Mouse (Mus musculus): ENCODE results near the gene Olfr1042. TPM values are rescaled to one million over a fixed set of nuclear protein-coding genes. Genes with fewer than 3 reads are reported as not detected.
"Not testable (repeated sequence)": the region's sequence is repeated elsewhere in the genome, so short reads cannot be mapped to it uniquely, and the experiment has no call there.

Olfr1042 gene
- total RNA-seq (2021): not detected
- long read RNA-seq, experiment 1: 0 reads
- long read RNA-seq, experiment 2: 0 reads

DNA sequence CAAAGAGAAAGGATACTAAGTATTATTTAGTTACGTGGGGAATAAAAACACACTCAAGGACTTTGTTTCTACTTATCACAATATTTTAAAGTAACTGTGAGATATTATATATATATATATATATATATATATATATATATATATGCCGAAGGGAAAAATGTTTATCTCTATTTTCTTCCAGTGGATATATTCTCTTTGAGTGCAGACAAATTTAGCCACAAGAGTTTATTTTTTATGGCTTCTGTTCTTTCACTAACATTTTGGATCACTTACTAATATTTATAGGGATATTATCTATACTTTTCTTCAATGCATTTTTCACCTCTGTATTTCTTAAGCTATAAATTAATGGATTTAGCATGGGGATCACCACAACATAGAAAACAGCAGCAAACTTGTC is at the start of gene Olfr1042:
Olfr1042 (minus strand) TSS at position 101 of the 400 bp plus-strand sequence.
- DNase-seq (ENCODE audit: low spot score in 2 of 2): no peak

DNA sequence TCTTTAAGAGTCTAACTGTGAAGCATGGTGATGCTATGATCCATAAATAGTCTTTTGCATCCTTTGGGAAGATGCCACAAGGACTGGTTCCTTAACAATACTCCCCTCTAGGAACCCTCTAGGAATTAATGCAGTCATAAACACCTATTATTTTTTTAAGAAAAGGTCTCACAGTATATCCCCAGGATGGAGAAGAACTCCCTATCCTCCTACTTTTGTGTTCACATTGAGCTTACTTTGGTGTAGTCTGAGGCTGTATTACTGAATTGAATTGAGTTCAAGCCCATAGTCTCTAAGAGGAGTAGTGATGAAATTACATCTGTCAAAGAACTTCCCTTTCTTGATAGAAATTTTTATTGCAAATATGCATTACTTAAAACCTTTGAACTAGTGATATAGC is 41.3 kb upstream of the Olfr1042 start, which contains the start of gene Olfr1045:
Olfr1045 (minus strand) TSS at position 101 of the 400 bp plus-strand sequence.
- no peak for DNase-seq (ENCODE audit: low spot score in 2 of 2)

DNA sequence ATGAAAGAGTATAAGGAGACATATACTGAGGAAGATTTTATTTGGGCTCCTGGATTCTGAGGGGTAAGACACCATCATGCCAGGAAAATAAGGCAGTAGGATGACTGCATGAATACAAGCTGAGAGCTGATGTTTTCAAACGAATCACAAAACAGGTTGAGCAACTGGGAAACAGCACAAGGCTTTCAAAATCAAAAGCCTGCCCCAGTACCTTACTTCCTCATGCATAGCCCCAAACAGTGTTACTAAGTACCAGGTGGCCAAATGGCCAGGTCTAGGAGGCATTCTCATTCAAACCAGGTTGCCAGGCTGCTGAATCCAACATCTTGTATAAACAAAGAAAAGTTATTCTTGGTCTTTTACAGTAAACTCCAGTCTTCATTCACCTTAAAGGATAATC is 34.2 kb upstream of the Olfr1042 start:
- DNase-seq (ENCODE audit: low spot score in 2 of 2): no peak

DNA sequence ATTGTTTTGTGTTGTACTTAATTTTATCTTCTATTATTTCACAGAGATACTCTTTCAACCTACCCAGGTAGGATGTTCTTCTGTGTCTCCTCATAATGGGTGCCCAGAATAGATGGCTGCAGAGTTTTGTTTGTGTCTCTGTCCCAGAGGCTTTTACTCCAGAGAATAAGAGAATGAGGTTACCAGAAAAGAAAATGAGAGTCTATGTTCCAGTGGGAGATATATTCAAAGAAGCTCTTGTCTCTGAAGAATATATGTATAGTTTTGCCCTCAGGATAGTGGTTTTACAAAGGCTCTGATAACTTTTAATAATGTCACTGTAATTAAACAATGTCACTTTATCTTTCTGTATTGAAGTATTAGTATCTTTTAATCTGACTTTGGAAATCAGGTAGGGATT is 23.9 kb upstream of the Olfr1042 start, which contains the start of gene Olfr52:
Olfr52 (minus strand) TSS at position 101 of the 400 bp plus-strand sequence.
- DNase-seq (ENCODE audit: low spot score in 2 of 2): no peak

DNA sequence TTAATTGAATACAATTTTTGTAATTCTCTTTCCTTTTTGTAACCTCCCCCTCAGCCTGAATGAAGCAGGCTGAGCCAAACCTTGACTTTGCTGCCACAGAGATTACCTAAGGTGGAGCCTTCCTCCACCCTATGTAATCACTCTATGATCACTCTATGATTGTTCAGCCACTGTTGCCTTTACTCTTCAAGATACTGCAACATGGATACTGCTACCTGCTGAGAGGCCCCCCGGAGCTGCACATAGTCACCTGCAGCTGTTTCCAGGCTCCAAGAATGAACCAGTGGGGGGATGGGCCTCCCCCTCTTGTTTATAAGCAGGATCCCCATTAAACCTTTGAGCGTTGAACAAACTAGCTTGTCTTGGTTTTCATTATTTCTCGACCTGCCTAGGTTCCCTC is 18.3 kb upstream of the Olfr1042 start:
- DNase-seq (ENCODE audit: low spot score in 2 of 2): no peak

DNA sequence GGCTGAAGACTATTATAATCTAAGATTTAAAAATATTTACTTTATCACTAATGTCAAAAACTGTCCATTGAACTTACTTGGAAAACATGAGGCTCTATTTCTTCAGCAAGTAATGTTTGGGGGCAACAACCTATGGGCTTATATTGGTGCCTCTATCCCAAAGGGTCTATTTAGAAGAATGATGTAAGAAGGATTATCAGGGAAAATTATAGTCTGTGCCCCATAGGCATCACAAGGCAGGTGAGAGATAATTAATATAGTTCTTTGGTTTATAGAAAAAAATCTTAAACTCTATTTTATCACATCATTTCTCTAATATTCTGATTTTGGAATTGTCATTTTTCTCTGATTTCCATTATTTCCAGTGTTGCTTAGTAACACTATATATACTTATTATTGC is 16.1 kb upstream of the Olfr1042 start, which contains the start of gene Olfr1044:
Olfr1044 (minus strand) TSS at position 101 of the 400 bp plus-strand sequence.
- no peak for DNase-seq (ENCODE audit: low spot score in 2 of 2)

DNA sequence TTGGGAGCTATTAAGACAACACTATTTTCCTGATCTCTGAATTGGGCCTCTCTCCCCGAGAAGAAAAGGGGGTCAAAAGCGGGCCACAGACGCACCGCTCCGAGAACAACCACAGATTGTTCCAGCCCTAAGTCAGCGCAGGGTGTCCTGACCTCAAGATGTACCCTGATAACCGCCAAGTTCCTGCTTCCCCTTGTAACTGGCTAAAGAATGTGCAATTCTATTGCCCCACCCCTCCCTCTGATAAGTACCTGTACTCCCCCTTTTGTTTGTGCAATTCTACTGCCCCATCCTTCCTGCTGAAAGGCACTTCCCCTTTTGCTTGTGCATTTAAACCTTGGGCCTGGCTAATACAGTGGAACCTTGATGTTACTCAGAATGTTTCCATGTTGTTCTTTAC is 13.8 kb upstream of the Olfr1042 start:
- DNase-seq (ENCODE audit: low spot score in 2 of 2): not testable (repeated sequence)

- DNase-seq (ENCODE audit: low spot score in 2 of 2): no peak
Observed at GRCm38 (mm10) chr2:86167422-86167821, 5.8 kb upstream of the Olfr1042 start, which contains the start of gene Olfr1043. Gene Olfr1043 (minus strand): TSS chr2:86167522.

- DNase-seq (ENCODE audit: low spot score in 2 of 2): no peak
Observed at GRCm38 (mm10) chr2:86146632-86147031, 15.0 kb downstream of the Olfr1042 start, which contains the start of gene Olfr1040. Gene Olfr1040 (minus strand): TSS chr2:86146732.

DNA sequence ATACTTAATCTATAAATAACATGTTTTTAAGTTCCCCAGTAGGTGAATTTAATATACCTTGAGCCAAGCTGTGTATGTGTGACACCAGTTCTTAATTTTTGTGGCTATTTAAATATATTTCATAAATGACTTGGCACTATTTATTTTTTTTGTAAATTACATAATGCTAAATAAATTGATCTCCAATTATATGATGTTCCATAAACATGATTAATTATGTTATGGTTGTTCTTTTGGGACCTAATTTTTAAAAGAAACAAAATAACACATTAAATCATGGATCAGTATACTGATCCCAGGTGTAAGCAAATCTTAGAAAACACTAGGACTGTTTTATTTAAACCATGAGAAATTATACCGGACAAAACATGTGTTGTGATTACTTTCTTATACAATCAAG is 25.8 kb downstream of the Olfr1042 start, which contains the start of gene Olfr1039:
Olfr1039 (minus strand) TSS at position 101 of the 400 bp plus-strand sequence.
- no peak for DNase-seq (ENCODE audit: low spot score in 2 of 2)

Other genes starting within 250 kb of the Olfr1042 start
- not detected for gene Olfr1025-ps1, start 246.6 kb downstream of the Olfr1042 start, total RNA-seq (2021)
- gene Olfr1026, start 240.3 kb downstream of the Olfr1042 start, total RNA-seq (2021): not detected
- not detected for gene Olfr1028, start 211.4 kb downstream of the Olfr1042 start, total RNA-seq (2021)
- not detected for gene Olfr1029, start 187.9 kb downstream of the Olfr1042 start, total RNA-seq (2021)
- gene Olfr1030, start 182.6 kb downstream of the Olfr1042 start, total RNA-seq (2021): not detected
- gene Olfr1031, start 171.5 kb downstream of the Olfr1042 start, total RNA-seq (2021): not detected
- not detected for gene Olfr1032, start 156.3 kb downstream of the Olfr1042 start, total RNA-seq (2021)
- gene Olfr1033, start 141.2 kb downstream of the Olfr1042 start, total RNA-seq (2021): not detected
- not detected for gene Olfr1034, start 116.0 kb downstream of the Olfr1042 start, total RNA-seq (2021)
- not detected for gene Olfr1036, start 87.8 kb downstream of the Olfr1042 start, total RNA-seq (2021)
- gene Olfr1037, start 74.5 kb downstream of the Olfr1042 start, total RNA-seq (2021): not detected
- gene Olfr1039, start 25.9 kb downstream of the Olfr1042 start, total RNA-seq (2021): not detected
- not detected for gene Olfr1040, start 15.1 kb downstream of the Olfr1042 start, total RNA-seq (2021)
- gene Olfr1043, start 5.7 kb upstream of the Olfr1042 start, total RNA-seq (2021): not detected
- not detected for gene Olfr1044, start 16.0 kb upstream of the Olfr1042 start, total RNA-seq (2021)
- not detected for gene Olfr52, start 23.8 kb upstream of the Olfr1042 start, total RNA-seq (2021)
- not detected for gene Olfr1045, start 41.2 kb upstream of the Olfr1042 start, total RNA-seq (2021)
- gene Olfr1046, start 57.5 kb upstream of the Olfr1042 start, total RNA-seq (2021): not detected
- not detected for gene Olfr1047, start 69.6 kb upstream of the Olfr1042 start, total RNA-seq (2021)
- not detected for gene Olfr1048, start 78.5 kb upstream of the Olfr1042 start, total RNA-seq (2021)
- gene Olfr1049, start 96.5 kb upstream of the Olfr1042 start, total RNA-seq (2021): not detected
- gene Olfr1051, start 117.2 kb upstream of the Olfr1042 start, total RNA-seq (2021): not detected
- gene Olfr1052, start 130.6 kb upstream of the Olfr1042 start, total RNA-seq (2021): not detected
- gene Olfr1053, start 153.4 kb upstream of the Olfr1042 start, total RNA-seq (2021): not detected
- gene Olfr1054, start 173.6 kb upstream of the Olfr1042 start, total RNA-seq (2021): not detected
- gene Olfr1055, start 188.4 kb upstream of the Olfr1042 start, total RNA-seq (2021): not detected
- gene Olfr1056, start 200.6 kb upstream of the Olfr1042 start, total RNA-seq (2021): not detected
- not detected for gene Olfr1057, start 216.6 kb upstream of the Olfr1042 start, total RNA-seq (2021)
- gene Olfr1058, start 226.7 kb upstream of the Olfr1042 start, total RNA-seq (2021): not detected

All from layer of hippocampus, postnatal 14 days (tissue).